Mouse (Mus musculus): Measurements from ENCODE around the gene Tbc1d1. TPM values are rescaled to one million over a fixed set of nuclear protein-coding genes. Genes with fewer than 3 reads are reported as not detected.
"Not testable (repeated sequence)": the region's sequence is repeated elsewhere in the genome, so short reads cannot be mapped to it uniquely, and the experiment has no call there.

Tbc1d1 gene
- polyA plus RNA-seq, 1 experiment from 2014 or later: 36.3 TPM

- no peak overlapping the region for H3K4me3 ChIP-seq (replicated peaks)
- ATAC-seq (replicated peaks; ENCODE audit: low FRiP score): no peak
- H3K27me3 ChIP-seq: no peaks in the 10 kb centered on the region
- H3K9ac ChIP-seq: no peak overlapping the region
- H3K27ac ChIP-seq: 0 out of 2 replicates have a peak overlapping the region, but pooled peaks have one; percentile 6
- H3K4me1 ChIP-seq: peaks cover 32% of the 10 kb centered on the region
- no peak overlapping the region for H3K4me2 ChIP-seq
- WGBS: 86% methylated on average over 8 of the region's 8 CpGs
- H3K9me3 ChIP-seq (replicated peaks): no peaks in the 10 kb centered on the region
- peaks cover 56% of the 10 kb centered on the region for H3K36me3 ChIP-seq
Measured at GRCm38 (mm10) chr5:64348780-64349179, 192.7 kb downstream of the Tbc1d1 start.

GRCm38 (mm10) chr5:64351968-64352367 is 195.9 kb downstream of the Tbc1d1 start:
- Histone ChIP-seq H3K9me3 (replicated peaks) (no peaks in the 10 kb centered on the region), H3K36me3 (peaks cover 40% of the 10 kb centered on the region), H3K27ac (no peak overlapping the region), H3K4me2 (no peak overlapping the region), H3K4me1 (peaks cover 27% of the 10 kb centered on the region), H3K9ac (no peak overlapping the region), H3K27me3 (no peaks in the 10 kb centered on the region), H3K4me3 (replicated peaks) (no peak overlapping the region)
- WGBS: 75% methylated on average over 6 of the region's 6 CpGs
- no peak for ATAC-seq (replicated peaks; ENCODE audit: low FRiP score)

GRCm38 (mm10) chr5:64358639-64359584 is 202.8 kb downstream of the Tbc1d1 start:
- peaks cover 62% of the 10 kb centered on the region for H3K4me1 ChIP-seq
- H3K4me3 ChIP-seq (replicated peaks): no peak overlapping the region
- H3K9me3 ChIP-seq (replicated peaks): no peaks in the 10 kb centered on the region
- peak overlapping the region; percentile 82 for H3K27ac ChIP-seq
- WGBS: 59% methylated on average over 18 of the region's 18 CpGs
- H3K4me2 ChIP-seq: no peak overlapping the region
- ATAC-seq (replicated peaks; ENCODE audit: low FRiP score): no peak
- H3K9ac ChIP-seq: no peak overlapping the region
- no peaks in the 10 kb centered on the region for H3K36me3 ChIP-seq
- H3K27me3 ChIP-seq: no peaks in the 10 kb centered on the region

DNA sequence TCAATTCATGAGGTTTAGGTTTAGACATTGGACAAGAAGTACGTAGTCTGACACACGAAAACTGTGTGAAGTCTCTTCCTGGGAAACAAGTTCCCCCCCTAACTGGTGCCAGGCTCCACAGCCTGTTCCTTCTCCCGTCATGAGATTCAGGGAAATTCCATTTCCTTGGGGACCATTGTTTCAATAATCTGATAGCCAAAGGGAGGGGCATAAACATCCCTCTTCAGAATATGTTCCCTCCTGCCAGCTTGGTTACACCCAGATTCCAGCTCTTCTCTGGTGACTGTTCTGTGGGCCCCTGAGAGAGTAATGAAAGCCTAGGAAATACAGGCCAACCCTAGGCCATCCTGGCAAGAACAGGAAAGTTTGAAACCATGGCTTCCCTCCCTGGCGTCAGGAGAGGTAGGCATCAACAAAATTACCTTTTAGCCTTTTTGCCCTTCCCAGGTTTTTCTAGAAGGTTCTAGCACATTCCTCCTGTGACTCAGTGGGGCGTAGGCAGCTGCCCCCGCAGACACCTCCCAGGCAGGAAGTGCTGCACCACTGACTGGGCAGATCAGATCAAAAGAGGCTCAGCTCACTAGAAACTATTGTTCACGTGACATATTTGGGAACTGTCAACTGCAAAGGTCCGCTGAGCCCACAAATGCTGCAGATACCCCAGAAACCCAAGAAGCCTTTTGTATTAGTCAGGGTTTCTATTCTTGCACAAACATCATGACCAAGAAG is 204.2 kb downstream of the Tbc1d1 start:
- Histone ChIP-seq H3K9me3 (replicated peaks) (no peaks in the 10 kb centered on the region), H3K36me3 (no peaks in the 10 kb centered on the region), H3K27ac (peak overlapping the region; percentile 82), H3K9ac (no peak overlapping the region), H3K4me1 (peaks cover 73% of the 10 kb centered on the region), H3K27me3 (no peaks in the 10 kb centered on the region), H3K4me2 (no peak overlapping the region), H3K4me3 (replicated peaks) (no peak overlapping the region)
- no peak for ATAC-seq (replicated peaks; ENCODE audit: low FRiP score)
- WGBS: 74% methylated on average over 8 of the region's 8 CpGs

- H3K36me3 ChIP-seq; H3K9me3 ChIP-seq (replicated peaks); H3K4me2 ChIP-seq; H3K4me3 ChIP-seq (replicated peaks); H3K27ac ChIP-seq; ATAC-seq (replicated peaks; ENCODE audit: low FRiP score); H3K27me3 ChIP-seq; H3K9ac ChIP-seq: not testable (repeated sequence)
- peaks cover 73% of the 10 kb centered on the region for H3K4me1 ChIP-seq
Measured at GRCm38 (mm10) chr5:64360876-64361268, 204.8 kb downstream of the Tbc1d1 start.

DNA sequence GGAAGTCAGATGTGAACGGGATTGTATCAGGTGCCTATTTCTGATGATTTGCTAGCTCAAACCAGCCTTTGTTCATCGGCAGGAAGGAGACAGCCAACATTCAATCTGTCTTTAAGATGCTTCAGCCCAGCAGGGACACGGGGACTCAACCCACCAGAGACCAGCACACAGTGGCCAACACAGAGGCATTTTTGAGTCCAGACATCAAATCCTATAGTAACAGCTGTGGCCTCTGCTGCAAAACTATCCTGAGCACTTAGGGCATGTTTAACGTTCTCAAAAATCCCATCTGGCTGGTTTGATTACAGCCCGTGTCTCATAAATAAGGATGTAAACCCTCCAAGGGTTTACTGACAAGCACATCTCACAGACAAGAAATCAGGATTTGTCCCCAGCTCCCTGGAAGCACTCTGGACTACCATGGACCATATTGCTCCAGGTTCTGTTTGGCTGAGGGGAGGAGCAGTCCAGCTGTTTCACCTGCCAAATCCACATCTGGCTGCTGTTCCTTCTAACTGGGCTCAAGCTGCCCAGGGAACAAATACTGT is 207.8 kb downstream of the Tbc1d1 start:
- no peak; the same call in 1 of the 2 replicates for ATAC-seq (replicated peaks; ENCODE audit: low FRiP score)
- H3K27ac ChIP-seq: peak overlapping the region; percentile 70
- H3K36me3 ChIP-seq: no peaks in the 10 kb centered on the region
- H3K4me2 ChIP-seq: no peak overlapping the region
- H3K9me3 ChIP-seq (replicated peaks): no peaks in the 10 kb centered on the region
- peaks cover 60% of the 10 kb centered on the region for H3K4me1 ChIP-seq
- H3K4me3 ChIP-seq (replicated peaks): no peak overlapping the region
- no peaks in the 10 kb centered on the region for H3K27me3 ChIP-seq
- H3K9ac ChIP-seq: no peak overlapping the region; the same call in 1 of the 2 replicates
- 53% methylated on average over 5 of the region's 5 CpGs for WGBS

GRCm38 (mm10) chr5:64364432-64365125 is 208.5 kb downstream of the Tbc1d1 start:
- no peaks in the 10 kb centered on the region for H3K9me3 ChIP-seq (replicated peaks)
- peak; percentile 48 for ATAC-seq (replicated peaks; ENCODE audit: low FRiP score)
- H3K27ac ChIP-seq: peak overlapping the region; percentile 70
- no peaks in the 10 kb centered on the region for H3K27me3 ChIP-seq
- no peak overlapping the region for H3K4me2 ChIP-seq
- H3K36me3 ChIP-seq: no peaks in the 10 kb centered on the region
- H3K4me3 ChIP-seq (replicated peaks): no peak overlapping the region
- H3K4me1 ChIP-seq: peaks cover 53% of the 10 kb centered on the region
- WGBS: 38% methylated on average over 7 of the region's 7 CpGs
- no peak overlapping the region; the same call in 1 of the 2 replicates for H3K9ac ChIP-seq

GRCm38 (mm10) chr5:64365187-64366066 is 209.3 kb downstream of the Tbc1d1 start:
- no peak overlapping the region for H3K9ac ChIP-seq
- WGBS: 78% methylated on average over 11 of the region's 11 CpGs
- ATAC-seq (replicated peaks; ENCODE audit: low FRiP score): no peak

DNA sequence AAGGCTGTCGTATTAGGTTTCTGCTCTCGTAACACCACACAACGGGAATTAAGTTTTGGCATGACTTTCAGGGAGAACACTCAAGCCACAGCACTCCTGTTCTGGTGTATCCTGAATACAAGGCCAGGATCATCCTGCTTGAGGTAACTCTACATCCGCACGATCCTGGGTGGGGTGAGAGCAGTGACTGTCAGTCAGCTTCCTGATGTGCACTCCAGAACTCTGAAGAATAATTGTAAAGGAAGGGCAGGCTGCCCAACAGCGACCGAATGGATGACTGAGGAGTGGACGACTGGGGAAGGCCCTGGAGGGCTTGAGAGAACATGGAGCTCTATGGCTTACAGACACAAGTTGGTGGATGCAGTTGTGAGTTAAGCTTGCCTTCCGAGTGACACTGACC is 210.0 kb downstream of the Tbc1d1 start:
- Histone ChIP-seq H3K36me3 (no peaks in the 10 kb centered on the region), H3K4me2 (no peak overlapping the region), H3K27me3 (no peaks in the 10 kb centered on the region), H3K4me1 (peaks cover 45% of the 10 kb centered on the region), H3K9ac (no peak overlapping the region), H3K27ac (no peak overlapping the region), H3K4me3 (replicated peaks) (no peak overlapping the region), H3K9me3 (replicated peaks) (no peaks in the 10 kb centered on the region)
- no peak for ATAC-seq (replicated peaks; ENCODE audit: low FRiP score)
- WGBS: 79% methylated on average over 9 of the region's 9 CpGs

More at GRCm38 (mm10) chr5:64365187-64366066, 209.3 kb downstream of the Tbc1d1 start:
- Histone ChIP-seq H3K4me2 (no peak overlapping the region), H3K36me3 (no peaks in the 10 kb centered on the region), H3K27ac (peak overlapping the region; percentile 70), H3K4me3 (replicated peaks) (no peak overlapping the region), H3K4me1 (peaks cover 45% of the 10 kb centered on the region), H3K9me3 (replicated peaks) (no peaks in the 10 kb centered on the region), H3K27me3 (no peaks in the 10 kb centered on the region)

- ATAC-seq (replicated peaks; ENCODE audit: low FRiP score): peak; percentile 85
- Histone ChIP-seq H3K9ac (no peak overlapping the region), H3K36me3 (no peaks in the 10 kb centered on the region), H3K9me3 (replicated peaks) (no peaks in the 10 kb centered on the region), H3K27me3 (no peaks in the 10 kb centered on the region), H3K4me1 (peaks cover 56% of the 10 kb centered on the region), H3K4me2 (0 out of 2 replicates have a peak overlapping the region, but pooled peaks have one; percentile 16), H3K27ac (peak overlapping the region; percentile 89), H3K4me3 (replicated peaks) (no peak overlapping the region)
- WGBS: 10% methylated on average over 8 of the region's 8 CpGs
Measured at GRCm38 (mm10) chr5:64367426-64367825, 211.3 kb downstream of the Tbc1d1 start.

GRCm38 (mm10) chr5:64371331-64371831 is 215.3 kb downstream of the Tbc1d1 start:
- Histone ChIP-seq H3K9me3 (replicated peaks) (no peaks in the 10 kb centered on the region), H3K36me3 (no peaks in the 10 kb centered on the region), H3K27me3 (no peaks in the 10 kb centered on the region), H3K4me3 (replicated peaks) (no peak overlapping the region), H3K4me1 (peaks cover 47% of the 10 kb centered on the region), H3K27ac (peak overlapping the region; percentile 74), H3K4me2 (no peak overlapping the region), H3K9ac (no peak overlapping the region)
- no peak for ATAC-seq (replicated peaks; ENCODE audit: low FRiP score)
